Mouse (Mus musculus): ENCODE data around the gene Cmtm1.
A peak's percentile ranks its signal among the peaks of the same experiment; 100 is the strongest.
"Not testable (repeated sequence)": the region's sequence is repeated elsewhere in the genome, so short reads cannot be mapped to it uniquely, and the experiment has no call there.

Cmtm1 gene

GRCm38 (mm10) chr8:104309441-104310155 lies at the start of gene Cmtm1, which contains the start of gene Gm45711:
Cmtm1 (minus strand) TSS chr8:104310145.
Gm45711 (minus strand) TSS chr8:104310081.
- DNase-seq (ENCODE audit: low read depth, low spot score) = not testable (repeated sequence)

- no peak for DNase-seq (ENCODE audit: low read depth, low spot score)
Observed at GRCm38 (mm10) chr8:104358637-104359036, 48.7 kb upstream of the Cmtm1 start.

DNA sequence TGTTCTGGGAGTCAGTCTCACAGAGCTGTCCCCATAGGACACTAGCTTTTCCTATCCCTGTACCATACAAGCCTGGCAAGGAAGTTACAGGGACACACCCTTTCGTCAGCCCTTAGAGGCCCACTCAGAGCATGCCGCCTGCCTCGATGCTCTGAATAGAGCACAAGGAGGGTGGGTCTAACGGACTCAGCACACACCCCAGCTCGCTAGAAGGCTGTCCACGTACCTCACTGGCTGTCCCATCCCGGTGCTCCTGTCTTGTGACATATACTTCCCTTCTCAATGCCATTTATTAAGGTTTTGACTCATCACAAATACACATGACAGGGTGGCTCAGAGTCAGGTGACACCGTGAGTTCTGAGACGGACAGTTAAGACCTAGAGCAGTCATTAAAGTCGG lies 44.6 kb upstream of the Cmtm1 start:
- DNase-seq (ENCODE audit: low read depth, low spot score) = no peak

DNA sequence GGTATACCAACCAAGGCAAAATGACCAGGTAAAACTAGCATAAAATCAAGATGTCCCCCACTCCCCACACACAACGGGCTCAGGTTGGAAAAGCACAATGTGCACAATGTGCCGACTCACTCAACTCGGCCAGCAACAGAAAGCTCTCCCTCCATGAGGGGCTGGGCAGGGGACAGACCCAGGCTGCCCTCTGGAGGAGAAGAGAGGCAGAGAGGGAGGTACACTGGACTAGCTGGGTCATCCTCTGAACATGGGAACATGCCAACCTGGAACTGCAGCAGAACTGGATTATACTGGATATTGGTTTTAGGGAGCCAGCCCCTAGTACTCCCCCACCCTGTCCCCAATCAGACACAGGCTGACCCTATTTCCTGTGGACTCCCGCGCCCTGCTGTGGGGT lies 43.2 kb upstream of the Cmtm1 start:
- DNase-seq (ENCODE audit: low read depth, low spot score) = no peak

DNA sequence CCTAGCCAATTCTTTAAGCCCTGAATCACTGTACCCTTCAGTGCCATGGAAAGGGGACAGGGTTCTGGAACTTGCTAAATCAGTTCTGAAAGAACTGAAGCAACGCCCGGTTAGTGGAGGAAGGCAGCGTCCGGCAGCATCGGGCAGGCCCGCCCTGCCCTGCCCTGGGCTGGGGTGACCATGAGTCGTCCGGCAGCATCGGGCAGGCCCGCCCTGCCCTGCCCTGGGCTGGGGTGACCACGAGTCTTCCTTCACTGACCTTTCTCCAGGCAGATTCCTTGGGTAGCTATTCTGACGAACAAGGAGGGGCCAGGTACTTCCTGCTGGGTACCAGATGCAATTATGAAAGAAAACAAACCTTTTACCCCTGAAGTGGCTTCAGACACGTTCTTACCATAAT lies 40.1 kb upstream of the Cmtm1 start:
- no peak for DNase-seq (ENCODE audit: low read depth, low spot score)

DNA sequence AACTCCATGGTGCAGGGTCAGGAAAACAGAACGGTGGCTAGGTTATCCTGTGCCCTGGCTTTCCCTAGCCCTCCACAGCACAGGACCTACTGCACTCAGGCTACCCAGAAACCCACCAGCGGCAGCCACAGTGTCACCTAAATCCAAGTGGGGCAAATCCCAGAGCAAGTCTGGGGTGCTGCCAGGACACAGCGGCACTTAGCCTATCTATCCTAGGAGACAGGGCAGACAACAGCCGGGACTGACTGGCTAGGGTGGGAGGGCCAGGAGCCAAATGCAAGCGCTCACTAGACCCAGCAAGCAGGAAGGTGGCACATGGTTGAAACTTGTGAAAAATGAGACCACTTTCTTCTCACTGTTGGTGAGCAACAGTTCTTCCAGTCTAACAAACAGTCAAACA lies 39.0 kb upstream of the Cmtm1 start:
- DNase-seq (ENCODE audit: low read depth, low spot score) = no peak

GRCm38 (mm10) chr8:104346706-104347105 lies 36.8 kb upstream of the Cmtm1 start:
- DNase-seq (ENCODE audit: low read depth, low spot score) = no peak

DNA sequence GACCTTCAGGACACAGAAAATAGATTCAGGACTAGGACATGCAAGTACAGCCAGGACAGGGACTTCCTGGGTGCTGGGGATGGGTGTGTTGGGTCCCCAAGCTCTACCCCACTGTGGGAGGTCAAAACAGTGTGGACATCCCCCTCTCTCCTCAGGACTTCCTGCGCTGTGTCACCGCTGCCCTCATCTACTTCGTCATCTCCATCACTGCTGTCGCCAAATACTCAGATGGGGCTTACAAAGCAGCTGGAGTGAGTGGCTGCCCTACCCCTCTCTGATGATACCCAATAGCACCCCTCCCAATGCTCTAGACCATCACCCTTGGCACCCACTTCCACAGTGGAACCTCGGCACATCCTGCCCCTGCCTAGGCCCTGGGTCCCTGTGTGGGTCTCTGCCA lies 34.7 kb upstream of the Cmtm1 start:
- no peak for DNase-seq (ENCODE audit: low read depth, low spot score)

DNA sequence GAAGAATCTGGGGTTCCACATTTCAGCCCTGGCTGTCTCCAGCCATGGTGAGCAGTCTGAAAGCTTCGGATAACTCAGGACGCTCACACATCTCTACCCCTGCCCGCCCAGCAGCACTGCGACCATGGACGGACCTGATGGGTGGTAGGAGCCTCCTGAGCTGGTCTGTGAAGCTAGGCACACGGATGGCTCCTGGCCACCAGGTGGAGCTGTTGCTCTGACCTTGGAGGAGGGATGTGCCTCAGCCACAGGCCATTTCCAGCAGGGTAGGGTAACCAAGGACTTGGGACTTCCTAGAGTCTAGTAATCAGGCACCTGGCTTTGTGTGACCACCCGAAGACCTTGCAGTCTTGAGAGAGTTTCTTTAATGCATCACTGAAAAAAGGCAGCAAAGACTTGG lies 34.0 kb upstream of the Cmtm1 start:
- DNase-seq (ENCODE audit: low read depth, low spot score) = peak; percentile 39

DNA sequence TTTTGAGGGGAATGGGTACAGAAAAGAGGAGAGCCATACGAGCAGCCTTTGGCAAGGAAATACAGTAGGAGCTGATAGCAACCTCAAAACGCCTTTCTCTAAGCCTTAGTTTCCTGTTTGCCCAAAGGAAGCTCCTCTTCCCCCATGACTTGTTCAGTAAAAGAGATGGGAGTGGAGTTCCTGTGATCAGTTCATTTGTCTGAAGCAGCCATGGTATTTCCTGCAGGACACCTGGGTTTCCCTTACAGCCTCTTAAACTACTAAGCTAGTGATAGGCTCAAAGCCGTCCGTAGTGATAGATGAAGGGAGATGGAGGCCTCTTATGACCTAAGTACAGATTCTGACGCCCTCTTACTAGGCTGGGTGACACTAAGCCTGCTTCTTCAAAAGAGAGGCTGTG lies 32.5 kb upstream of the Cmtm1 start:
- DNase-seq (ENCODE audit: low read depth, low spot score) = no peak

- DNase-seq (ENCODE audit: low read depth, low spot score) = no peak
Observed at GRCm38 (mm10) chr8:104341678-104342077, 31.7 kb upstream of the Cmtm1 start.

DNA sequence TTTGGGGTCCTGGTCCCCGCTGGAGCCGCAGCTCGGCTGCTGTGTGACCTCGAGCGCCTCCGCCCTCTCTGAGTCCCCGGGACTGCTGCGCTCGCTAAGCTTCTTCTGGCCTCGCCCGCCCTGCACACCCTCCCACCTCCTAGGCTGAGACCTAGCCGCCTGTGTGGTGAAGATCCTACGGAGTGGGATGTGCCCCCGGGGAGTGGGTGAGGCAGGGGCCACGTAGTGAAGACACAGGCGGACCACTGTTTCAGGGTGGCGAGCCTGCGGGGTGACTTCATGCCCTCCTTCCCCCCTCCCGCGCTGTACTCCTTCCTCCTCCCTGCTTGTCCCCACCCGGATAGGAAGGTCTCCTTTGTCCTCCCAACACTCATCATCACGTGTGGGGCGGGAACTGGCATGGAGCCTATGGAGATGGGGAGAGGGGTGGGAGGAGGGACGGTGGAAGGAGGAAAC lies 31.2 kb upstream of the Cmtm1 start:
- DNase-seq (ENCODE audit: low read depth, low spot score) = peak; percentile 39

- peak; percentile 22 for DNase-seq (ENCODE audit: low read depth, low spot score)
Observed at GRCm38 (mm10) chr8:104340233-104341105, 30.5 kb upstream of the Cmtm1 start.

DNA sequence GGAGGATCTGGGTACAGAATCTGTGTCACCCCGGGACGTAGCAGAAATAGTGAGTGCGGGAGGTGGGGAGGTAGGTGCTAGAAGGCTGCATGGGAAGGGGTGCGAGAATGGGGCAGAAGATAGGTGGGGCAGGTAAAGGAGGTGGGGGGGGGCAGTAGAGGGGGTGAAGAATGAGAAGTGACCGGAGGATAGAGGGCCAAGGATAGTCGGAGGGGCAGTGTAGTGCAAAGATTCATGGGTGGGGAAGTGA lies 30.0 kb upstream of the Cmtm1 start:
- no peak for DNase-seq (ENCODE audit: low read depth, low spot score)

DNA sequence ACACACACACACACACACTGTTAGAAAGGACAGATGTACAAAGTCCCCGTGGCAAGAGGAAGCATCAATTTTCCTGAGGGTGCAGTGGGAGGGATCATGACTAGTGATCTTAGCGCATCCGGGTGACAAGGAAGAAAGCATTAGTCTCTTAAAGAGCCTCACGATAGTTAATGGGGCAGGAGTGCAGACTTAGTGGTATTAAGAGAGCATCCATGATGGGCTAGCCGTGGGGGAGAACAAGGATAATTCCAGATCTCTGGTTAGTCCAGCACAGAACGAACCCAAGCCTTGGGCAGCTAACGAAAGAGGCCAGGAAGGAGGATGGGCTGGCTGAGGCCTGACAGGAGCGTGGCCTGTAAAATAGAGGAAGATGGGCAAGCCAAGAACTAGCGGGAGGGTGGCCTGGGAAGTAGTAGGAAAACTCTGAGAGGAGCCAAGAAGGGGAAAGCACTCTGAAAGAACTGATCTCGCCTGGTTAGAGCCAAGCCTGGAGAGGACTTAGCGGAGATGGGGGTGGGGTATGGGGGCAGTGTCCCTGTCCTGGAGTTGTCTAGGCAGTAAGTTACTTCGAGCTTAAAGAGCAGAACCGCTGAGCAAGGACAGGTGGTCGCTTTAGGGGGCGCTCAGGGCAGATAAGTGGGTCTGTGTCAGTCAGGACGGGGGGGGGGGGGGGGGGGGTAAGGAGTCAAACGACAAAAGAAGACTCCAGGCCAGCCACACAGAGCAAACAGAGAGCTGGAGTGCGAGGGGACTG lies 29.5 kb upstream of the Cmtm1 start, which contains the start of gene Cmtm3:
Gene Cmtm3 (plus strand): TSS at position 182 of the 754 bp plus-strand sequence.
- no peak for DNase-seq (ENCODE audit: low read depth, low spot score)

DNA sequence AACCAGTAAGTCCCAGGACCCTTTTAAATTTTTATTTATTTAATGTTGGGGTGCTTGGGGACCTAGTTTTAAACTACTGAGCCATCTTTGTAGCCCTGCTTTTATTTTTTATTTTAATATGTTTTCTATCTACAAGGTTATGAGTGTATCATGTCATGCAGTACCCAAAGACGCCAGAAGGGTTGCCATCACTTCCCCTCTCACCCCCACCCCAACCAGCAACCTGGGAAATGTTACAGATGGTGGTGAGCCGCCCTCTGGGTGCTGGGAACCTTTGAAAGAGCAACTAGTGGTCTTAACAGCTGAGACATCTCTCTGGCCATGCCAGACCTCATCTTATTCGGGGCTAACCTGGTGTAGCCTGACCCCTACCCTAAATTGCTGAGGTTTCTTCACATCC lies 27.9 kb upstream of the Cmtm1 start:
- DNase-seq (ENCODE audit: low read depth, low spot score) = no peak

DNA sequence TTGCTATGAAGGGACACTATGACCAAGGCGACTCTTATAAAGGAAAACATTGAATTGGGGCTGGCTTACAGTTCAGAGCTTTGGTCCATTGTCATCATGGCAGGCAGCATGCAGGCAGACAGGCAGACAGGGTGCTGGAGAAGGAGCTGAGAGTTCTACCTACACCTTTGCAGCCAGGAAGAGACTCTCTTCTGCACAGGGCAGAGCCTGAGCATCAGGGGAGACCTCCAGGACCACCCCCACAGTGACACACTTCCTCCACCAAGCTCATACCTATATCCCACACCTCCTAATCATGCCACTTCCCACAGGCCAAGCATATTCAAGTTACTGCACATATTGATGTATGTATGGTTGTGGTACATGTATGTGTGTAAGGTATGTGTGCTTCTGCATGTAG lies 26.9 kb upstream of the Cmtm1 start:
- DNase-seq (ENCODE audit: low read depth, low spot score) = no peak

DNA sequence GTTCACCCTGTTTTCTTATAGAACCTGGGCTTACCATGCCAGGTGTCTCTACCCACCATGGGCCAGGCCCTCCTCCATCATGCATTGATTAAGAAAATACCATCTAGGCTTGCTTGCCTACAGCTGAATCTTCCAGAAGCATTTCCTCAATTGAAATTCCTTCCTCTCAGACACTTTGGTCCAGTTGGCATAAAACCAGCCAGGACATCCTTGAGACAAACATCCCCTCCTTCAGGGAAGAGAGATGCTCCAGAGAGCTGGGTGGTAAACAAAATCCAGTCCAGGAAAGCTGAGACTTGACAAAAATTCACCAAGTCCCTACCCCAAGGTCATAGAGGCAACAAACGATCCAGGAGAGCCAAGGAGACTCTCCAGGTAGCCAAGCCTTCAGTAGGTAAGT lies 24.3 kb upstream of the Cmtm1 start:
- no peak for DNase-seq (ENCODE audit: low read depth, low spot score)

DNA sequence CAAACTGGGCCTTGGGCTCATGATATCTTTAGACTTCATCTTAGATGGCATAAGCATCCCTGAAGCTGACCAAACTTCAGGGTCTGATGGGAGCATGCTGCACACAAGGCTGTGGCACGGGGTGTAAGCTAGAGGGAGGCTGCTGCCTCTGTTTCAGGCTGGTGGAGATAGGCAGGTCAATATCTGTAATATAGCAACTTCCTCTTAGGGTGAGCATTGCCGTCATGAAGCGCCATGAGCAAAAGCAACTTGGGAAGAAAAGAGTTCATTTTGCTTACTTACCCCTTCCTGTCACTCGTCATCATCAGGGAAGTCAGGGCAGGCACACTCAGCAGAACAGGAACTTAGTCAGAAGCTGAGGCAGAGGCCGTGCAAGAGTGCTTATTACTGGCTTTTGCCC lies 23.8 kb upstream of the Cmtm1 start:
- no peak for DNase-seq (ENCODE audit: low read depth, low spot score)

DNA sequence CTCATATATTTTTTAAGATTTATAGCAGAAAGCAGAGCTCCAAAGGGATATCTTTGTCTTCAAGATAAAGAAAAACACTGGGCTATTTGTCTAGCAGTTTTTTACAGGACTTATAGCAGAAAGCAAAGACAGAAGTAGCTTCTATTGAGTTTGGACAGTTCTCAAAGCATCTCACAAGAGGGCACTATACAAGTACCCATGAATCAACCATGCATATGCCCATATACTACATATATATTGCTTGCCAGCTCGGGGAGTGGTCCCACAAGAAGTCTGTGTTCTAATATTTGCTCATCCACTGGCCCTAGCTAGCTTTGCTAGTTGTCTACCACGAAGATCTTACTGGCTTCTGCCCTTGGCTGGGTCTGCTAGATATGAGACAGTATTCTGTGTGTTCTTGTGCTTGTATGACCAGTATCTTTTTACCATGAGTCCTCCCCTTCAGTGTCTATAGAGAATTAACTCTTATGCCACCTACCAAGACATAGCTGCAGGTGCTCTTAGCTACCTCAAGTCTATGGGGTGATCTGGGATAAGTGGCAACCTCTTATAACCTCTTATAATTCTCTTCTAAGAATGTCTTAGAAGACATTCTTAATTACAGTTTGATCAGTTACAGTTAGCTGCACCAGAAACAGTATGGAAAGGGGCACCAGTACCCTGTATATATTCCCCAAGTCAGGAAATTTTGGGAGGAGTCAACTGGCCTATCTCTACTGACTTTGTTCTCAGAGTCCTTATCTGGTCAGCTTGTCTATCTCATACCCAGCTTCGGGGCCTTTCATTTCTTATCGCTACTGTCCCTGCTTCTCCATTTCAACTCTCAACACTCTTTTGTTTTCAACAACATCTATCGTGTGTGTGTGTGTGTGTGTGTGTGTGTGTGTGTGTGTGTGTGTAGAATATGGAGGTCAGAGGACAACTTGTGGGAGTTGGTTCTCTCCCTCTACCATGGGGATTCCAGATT lies 23.0 kb upstream of the Cmtm1 start:
- no peak for DNase-seq (ENCODE audit: low read depth, low spot score)

GRCm38 (mm10) chr8:104321930-104322329 lies 12.0 kb upstream of the Cmtm1 start, which contains the start of gene Cmtm2b:
Cmtm2b (plus strand) TSS chr8:104322230.
- not testable (repeated sequence) for DNase-seq (ENCODE audit: low read depth, low spot score)

Data from brain, embryonic 18.5 days (tissue).